In the genomic region with DNA sequence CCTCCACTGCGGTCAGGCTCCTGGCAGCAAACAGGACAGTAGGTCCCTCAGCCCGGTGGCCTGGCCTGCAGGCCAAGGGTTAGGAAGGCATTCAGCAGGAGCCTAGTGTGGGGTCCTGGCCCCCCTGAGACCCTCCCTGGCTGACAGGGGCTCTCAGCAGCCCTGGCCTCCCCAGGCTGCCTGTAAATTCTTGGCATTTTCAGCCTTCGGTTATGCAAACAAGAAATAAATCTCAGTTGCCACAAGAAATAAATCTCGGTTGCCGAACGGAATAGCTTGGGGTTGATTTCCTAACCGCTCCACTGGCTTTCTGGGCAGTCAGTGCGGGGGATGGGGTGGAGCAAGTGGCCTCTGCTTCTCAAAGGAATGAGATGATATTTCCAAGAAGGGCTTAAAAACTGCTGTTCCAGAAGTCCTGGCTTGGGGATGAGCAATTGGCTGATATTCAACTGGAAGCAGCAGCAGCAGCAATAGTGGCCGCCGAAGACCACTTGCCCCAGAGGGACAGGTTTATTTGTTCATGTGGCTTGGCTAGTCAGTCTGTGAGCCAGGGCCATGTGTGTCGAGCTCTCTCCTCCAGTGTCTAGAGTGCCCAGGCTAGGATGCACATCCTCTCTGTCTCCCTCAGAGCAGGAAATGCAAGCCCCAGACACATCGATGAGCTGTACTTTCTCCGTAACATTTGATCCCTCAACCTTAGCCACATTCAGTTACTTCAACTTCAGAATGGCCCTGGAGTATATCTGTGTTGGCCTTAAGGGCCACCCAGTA, we compare ENCODE assay signal across 9 mouse cellular contexts. TPM values are rescaled to one million over a fixed set of nuclear protein-coding genes. Genes with fewer than 3 reads are reported as not detected.
A peak's percentile ranks its signal among the peaks of the same experiment; 100 is the strongest.
DNase-seq lines count a peak whose midpoint lies in the region; ATAC-seq and TF ChIP-seq lines count a peak whose summit lies in the region.
"Had no signal": no experiment of that assay in that cellular context is flagged by ENCODE, and none has a peak within 500 bp of the region (broad histone marks: within the 10 kb centered on the region; RNA-seq: fewer than 3 reads in every experiment).

No protein-coding gene starts in this region.

- no peak overlapping the region for H3K4me3 ChIP-seq in heart, embryonic 11.5 days (ENCODE audit: low read depth, low read length)
- no peak overlapping the region for H3K4me3 ChIP-seq in hindbrain, embryonic 13.5 days
- H3K4me3 ChIP-seq in lung, embryonic 16.5 days (ENCODE audit: low read length), result no peak overlapping the region
- no peak overlapping the region for H3K4me3 ChIP-seq in cerebellum, adult 2 months (replicated peaks; ENCODE audit: insufficient read depth, low read depth, low read length)

- peak; percentile 38 to 58 for DNase-seq in heart, adult 18-20 months
- DNase-seq in embryo, embryonic 10 days (ENCODE audit: low spot score), result peak; percentile 51
- DNase-seq in liver, result no peak
- no peak for DNase-seq in T-cell, adult 2 months (ENCODE audit: low spot score)
- DNase-seq in cerebellum, adult 2 months, result no peak

- H3K9ac ChIP-seq in heart, embryonic 11.5 days (ENCODE audit: low read depth, low read length), result no peak overlapping the region
- no peak overlapping the region for H3K9ac ChIP-seq in hindbrain, embryonic 13.5 days
- 0 out of 2 replicates have a peak overlapping the region, but pooled peaks have one; percentile 7 for H3K9ac ChIP-seq in lung, embryonic 16.5 days (ENCODE audit: low read length)

- 66% methylated on average over 13 of the region's 13 CpGs for WGBS in heart, embryonic 11.5 days (ENCODE audit: insufficient replicate concordance)
- 66% methylated on average over 13 of the region's 13 CpGs for WGBS in hindbrain, embryonic 13.5 days
- WGBS in lung, embryonic 16.5 days, result 33% methylated on average over 13 of the region's 13 CpGs
- 36% methylated on average over 13 of the region's 13 CpGs for WGBS in cerebellum, adult 2 months

- no peaks in the 10 kb centered on the region for H3K36me3 ChIP-seq in heart, embryonic 11.5 days (ENCODE audit: control insufficient read depth, insufficient read depth, low read length)
- no peaks in the 10 kb centered on the region for H3K36me3 ChIP-seq in hindbrain, embryonic 13.5 days
- H3K36me3 ChIP-seq in lung, embryonic 16.5 days (ENCODE audit: control insufficient read depth, insufficient read depth, low read length), result no peaks in the 10 kb centered on the region

- peaks cover 8% of the 10 kb centered on the region; the same call in 1 of the 2 replicates for H3K4me1 ChIP-seq in heart, embryonic 11.5 days (ENCODE audit: control insufficient read depth, insufficient read depth, low read length)
- peaks cover 16% of the 10 kb centered on the region for H3K4me1 ChIP-seq in hindbrain, embryonic 13.5 days (replicated peaks)
- H3K4me1 ChIP-seq in lung, embryonic 16.5 days (replicated peaks; ENCODE audit: control insufficient read depth, insufficient read depth, low read length), result peaks cover 7% of the 10 kb centered on the region; the same call in 1 of the 2 replicates
- no peaks in the 10 kb centered on the region for H3K4me1 ChIP-seq in cerebellum, adult 2 months (ENCODE audit: control insufficient read depth, insufficient read depth, low read length)

- H3K9me3 ChIP-seq in heart, embryonic 11.5 days (replicated peaks; ENCODE audit: control insufficient read depth, low read length), result no peaks in the 10 kb centered on the region
- no peaks in the 10 kb centered on the region for H3K9me3 ChIP-seq in hindbrain, embryonic 13.5 days
- no peaks in the 10 kb centered on the region for H3K9me3 ChIP-seq in lung, embryonic 16.5 days (ENCODE audit: control insufficient read depth, low read length)

- H3K27ac ChIP-seq in heart, embryonic 11.5 days (ENCODE audit: low read depth, low read length), result no peak overlapping the region
- H3K27ac ChIP-seq in hindbrain, embryonic 13.5 days, result peak overlapping the region; percentile 1; the same call in 1 of the 2 replicates
- H3K27ac ChIP-seq in lung, embryonic 16.5 days (ENCODE audit: low read length), result 0 out of 2 replicates have a peak overlapping the region, but pooled peaks have one; percentile 5
- H3K27ac ChIP-seq in cerebellum, adult 2 months (ENCODE audit: insufficient read depth, low read length), result no peak overlapping the region

- TF ChIP-seq POLR2A in cerebellum, adult 2 months (IDR thresholded peaks at IDR 0.05; ENCODE audit: borderline replicate concordance, insufficient read depth, low read length), result no peak

- no peaks in the 10 kb centered on the region; the same call in 1 of the 2 replicates for H3K27me3 ChIP-seq in heart, embryonic 11.5 days (ENCODE audit: control insufficient read depth, insufficient read depth, low read length)
- no peaks in the 10 kb centered on the region for H3K27me3 ChIP-seq in hindbrain, embryonic 13.5 days
- H3K27me3 ChIP-seq in lung, embryonic 16.5 days (ENCODE audit: control insufficient read depth, insufficient read depth, low read depth, low read length), result no peaks in the 10 kb centered on the region
- no peaks in the 10 kb centered on the region for H3K27me3 ChIP-seq in cerebellum, adult 2 months (ENCODE audit: control insufficient read depth, insufficient read depth, low read length)

- no peak overlapping the region for H3K4me2 ChIP-seq in heart, embryonic 11.5 days
- H3K4me2 ChIP-seq in hindbrain, embryonic 13.5 days, result no peak overlapping the region
- no peak overlapping the region for H3K4me2 ChIP-seq in lung, embryonic 16.5 days (ENCODE audit: low read depth, low read length)

- no peak for TF ChIP-seq CTCF in cerebellum, adult 2 months (IDR thresholded peaks at IDR 0.05; ENCODE audit: borderline replicate concordance, insufficient read depth, low read depth, low read length)

- no peak for ATAC-seq in heart, embryonic 11.5 days (replicated peaks; ENCODE audit: insufficient number of reproducible peaks, low FRiP score, low TSS enrichment)
- no peak for ATAC-seq in hindbrain, embryonic 13.5 days (ENCODE audit: low FRiP score)
- peak; percentile 26; the same call in 1 of the 2 replicates for ATAC-seq in lung, embryonic 16.5 days (ENCODE audit: low read depth)

RNA-seq across cellular contexts. Expression of gene Angpt4, which starts 5.2 kb away (rescaled TPM):
- total RNA-seq in heart, adult 18-20 months (2021), result under 1 TPM; 0.28 to 0.35 TPM
- 0.21 and 0.30 TPM in 2 replicates for polyA plus RNA-seq in heart, embryonic 11.5 days (2014; fragmentation: Nextera tagmentation; extraction: Ambion mirVana)
- 0.35 and 0.64 TPM in 2 replicates for polyA plus RNA-seq in hindbrain, embryonic 13.5 days (2015; fragmentation: Nextera tagmentation; extraction: Ambion mirVana)
- polyA plus RNA-seq in lung, embryonic 16.5 days (2015; fragmentation: Nextera tagmentation; extraction: Ambion mirVana), result 0.57 and 0.78 TPM in 2 replicates
- polyA plus RNA-seq in cerebellum, adult 2 months (2012; rRNA removed), result 0.23 and 0.25 TPM in 2 replicates
- total RNA-seq: neutrophil, adult 5-6 weeks had no signal

Comparison
In these comparisons a context has a peak if more than half of its experiments do, and no peak if none do; other contexts are left out.
1. DNase-seq: peak in heart, adult 18-20 months (2 of 2) and embryo, embryonic 10 days (single experiment); none in liver (single experiment), T-cell, adult 2 months (single experiment) and cerebellum, adult 2 months (0 of 2).
2. H3K27ac ChIP-seq: peak in hindbrain, embryonic 13.5 days (single experiment) and lung, embryonic 16.5 days (single experiment); none in heart, embryonic 11.5 days (single experiment) and cerebellum, adult 2 months (single experiment).